Mouse (Mus musculus): Measurements from ENCODE around the gene Sp140.
"Not testable (repeated sequence)": the region's sequence is repeated elsewhere in the genome, so short reads cannot be mapped to it uniquely, and the experiment has no call there.

Sp140 gene

DNA sequence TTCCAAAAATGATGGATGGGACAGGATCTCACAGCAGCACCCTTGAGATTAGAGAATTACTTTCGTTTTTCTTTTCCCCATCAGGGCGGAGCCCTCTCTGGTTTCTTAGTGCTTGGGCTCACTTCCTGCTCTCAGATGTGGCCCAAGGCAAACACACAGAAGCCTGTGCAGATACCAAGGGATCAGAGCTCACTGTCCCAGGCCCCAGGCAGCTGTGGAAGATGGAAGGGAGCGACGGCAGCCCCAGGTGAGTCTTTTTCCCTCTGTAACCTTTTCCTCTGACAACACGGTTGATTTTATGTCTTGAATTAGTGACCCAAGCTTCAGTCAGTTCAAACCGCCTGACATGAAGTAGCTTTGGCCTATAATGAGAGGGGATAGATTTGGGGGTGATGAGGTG, 49.7 kb downstream of the Sp140 start, which contains the start of gene Sp100:
TSS of gene Sp100 (plus strand) at position 108 of the 400 bp plus-strand sequence.
- not testable (repeated sequence) for DNase-seq (ENCODE audit: low spot score)

GRCm38 (mm10) chr1:85650524-85650923, 50.3 kb downstream of the Sp140 start:
- DNase-seq (ENCODE audit: low spot score), result not testable (repeated sequence)

DNA sequence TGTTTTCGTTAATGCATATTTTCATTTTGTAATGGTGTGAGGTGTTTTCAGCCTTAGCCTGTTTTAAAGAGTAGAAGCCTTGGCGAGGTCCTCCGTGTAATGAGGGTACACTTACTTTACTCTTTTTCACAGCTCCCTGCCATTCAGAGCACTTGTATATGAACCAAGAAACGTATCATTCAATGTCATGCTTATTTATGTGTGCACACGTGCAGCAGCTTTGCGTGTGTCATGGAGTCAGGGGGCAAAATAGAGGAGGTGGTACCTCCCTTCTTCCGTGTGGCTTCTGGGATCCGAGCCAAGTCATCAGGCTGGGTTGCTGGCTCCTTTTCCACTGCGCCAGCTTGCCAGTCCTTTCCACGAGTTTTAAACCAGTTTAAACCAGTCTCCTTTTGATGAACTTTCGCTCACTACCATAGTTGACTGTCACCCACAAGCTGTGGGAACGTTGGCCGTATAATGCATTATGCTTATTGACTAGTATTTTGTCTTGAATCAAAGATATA, 51.6 kb downstream of the Sp140 start:
- DNase-seq (ENCODE audit: low spot score), result not testable (repeated sequence)

GRCm38 (mm10) chr1:85657211-85657610, 57.0 kb downstream of the Sp140 start:
- DNase-seq (ENCODE audit: low spot score), result not testable (repeated sequence)

DNA sequence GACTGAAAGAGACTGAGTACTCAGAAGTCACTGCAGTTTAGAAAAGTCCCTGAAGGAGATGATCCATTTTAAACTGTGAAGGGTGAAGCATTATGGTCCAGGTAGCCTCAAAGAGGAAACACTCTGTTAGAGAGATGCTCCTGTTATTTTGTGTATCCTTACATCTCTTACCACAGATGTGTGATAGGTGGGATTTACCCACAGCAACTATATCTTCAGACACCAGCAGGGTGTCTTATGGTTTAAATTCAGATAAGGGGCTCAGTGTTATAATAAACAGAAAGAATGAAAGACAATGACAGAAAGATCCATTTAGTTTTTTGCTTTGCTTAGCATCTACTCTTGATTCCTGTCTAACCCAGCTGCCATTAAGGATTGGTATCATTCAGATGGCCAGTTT, 64.1 kb downstream of the Sp140 start:
- no peak for DNase-seq (ENCODE audit: low spot score)

DNA sequence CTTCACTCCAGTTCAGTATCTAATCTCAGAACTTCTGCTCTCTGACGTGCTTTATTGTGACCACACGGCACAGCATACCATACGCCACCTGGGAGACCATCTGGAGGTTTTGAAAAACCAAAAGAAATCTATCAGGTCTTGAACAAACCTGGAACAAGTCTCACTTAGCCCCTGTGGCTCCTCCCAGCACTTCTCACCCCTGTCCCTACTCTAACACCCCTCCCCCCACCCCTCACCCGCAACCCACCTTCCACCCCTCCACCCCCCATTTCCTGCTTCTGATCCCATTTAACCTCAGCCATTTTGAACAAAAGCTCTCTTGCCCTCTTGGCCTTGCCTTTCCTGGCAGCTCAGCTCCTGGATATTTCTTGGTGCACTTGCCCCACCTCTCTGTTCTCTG, 80.0 kb downstream of the Sp140 start:
- DNase-seq (ENCODE audit: low spot score), result no peak

DNA sequence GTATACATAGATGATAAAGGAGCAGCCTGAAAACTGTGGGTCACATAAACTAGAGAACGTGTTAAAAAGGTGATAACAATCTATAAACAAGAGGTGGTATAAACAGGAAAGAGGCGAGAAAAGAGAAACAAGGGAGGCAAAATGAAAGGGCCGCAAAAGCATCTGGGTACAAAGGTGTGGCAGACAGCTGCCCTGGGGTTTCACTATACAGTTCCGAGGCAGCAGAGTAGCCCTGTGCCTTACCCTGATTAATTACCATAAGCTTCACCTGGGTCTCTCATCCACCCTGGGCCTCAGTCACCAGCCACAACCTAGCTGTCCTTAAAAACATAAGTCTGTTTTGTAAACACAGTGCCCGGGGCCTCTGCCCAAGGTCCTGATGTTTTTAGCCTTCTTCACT, 86.5 kb downstream of the Sp140 start:
- no peak for DNase-seq (ENCODE audit: low spot score)

DNA sequence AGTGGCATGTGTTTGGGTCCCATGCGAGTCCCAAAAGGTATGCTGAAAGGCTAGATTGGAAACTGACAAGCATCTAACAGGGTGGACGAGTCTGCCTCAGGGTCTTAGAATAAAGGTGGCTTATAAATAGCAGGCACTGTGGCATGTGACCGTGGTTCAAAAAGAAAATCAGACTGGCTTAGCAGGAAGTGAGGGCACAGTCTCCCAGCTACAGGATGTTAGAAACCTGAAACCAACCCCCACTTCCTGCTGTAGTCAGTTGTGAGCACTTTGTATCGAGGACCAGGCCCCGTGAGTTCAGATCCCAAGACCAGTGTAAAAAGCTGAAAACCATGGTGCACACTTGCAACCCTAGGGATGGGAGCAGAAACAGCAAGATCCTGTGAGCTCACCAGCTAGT, 87.2 kb downstream of the Sp140 start:
- DNase-seq (ENCODE audit: low spot score), result no peak

DNA sequence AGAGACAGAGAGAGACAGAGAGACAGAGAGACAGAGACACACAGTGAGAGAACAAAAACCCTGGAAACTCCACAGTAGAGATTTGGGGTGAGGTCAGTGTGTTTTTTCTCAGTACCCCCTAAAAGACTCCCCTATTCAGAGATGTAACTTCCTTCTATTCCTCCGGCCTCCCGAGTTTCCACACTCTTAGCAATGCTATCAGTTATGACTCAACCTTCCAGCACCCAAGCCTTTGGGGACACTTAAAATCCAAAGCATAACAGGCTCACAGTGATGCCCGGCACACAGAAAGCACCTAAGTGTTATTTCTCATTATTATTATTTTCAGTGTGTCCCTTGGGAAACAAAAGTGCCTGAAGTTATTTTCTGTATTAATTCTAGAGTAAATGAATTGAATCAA, 90.4 kb downstream of the Sp140 start:
- no peak for DNase-seq (ENCODE audit: low spot score)

GRCm38 (mm10) chr1:85692281-85692680, 92.1 kb downstream of the Sp140 start:
- DNase-seq (ENCODE audit: low spot score), result no peak

GRCm38 (mm10) chr1:85693280-85693679, 93.1 kb downstream of the Sp140 start:
- no peak for DNase-seq (ENCODE audit: low spot score)
